Mouse (Mus musculus) fibroblast of lung, adult 2 months (primary cell): ENCODE data around the gene Olfr655.

Source experiments
- DNase-seq: peaks from one replicate; pipeline ENCODE4 v3.0.0-alpha.2; 2011; ENCODE audit warnings: low read depth

Gene Olfr655

GRCm38 (mm10) chr7:104601679-104602078 is at the start of gene Olfr655:
Olfr655 (minus strand) TSS chr7:104601779.
- DNase-seq = no peak

- no peak for DNase-seq
These were observed 45.4 kb upstream of the Olfr655 start, which contains the start of gene Olfr658 for GRCm38 (mm10) chr7:104646841-104647482. Olfr658 (minus strand) TSS chr7:104647305.

- no peak for DNase-seq
These were observed 22.9 kb upstream of the Olfr655 start, which contains the start of gene Olfr657 for GRCm38 (mm10) chr7:104624494-104624893. Olfr657 (plus strand) TSS chr7:104624794.

- no peak for DNase-seq
These were observed 12.1 kb upstream of the Olfr655 start, which contains the start of gene Olfr656 for GRCm38 (mm10) chr7:104613655-104614054. Olfr656 (plus strand) TSS chr7:104613955.

GRCm38 (mm10) chr7:104604727-104605126 is 3.1 kb upstream of the Olfr655 start:
- no peak for DNase-seq

- DNase-seq = no peak
These were observed 1.6 kb upstream of the Olfr655 start for GRCm38 (mm10) chr7:104603173-104603572.

- no peak for DNase-seq
These were observed 13.3 kb downstream of the Olfr655 start for GRCm38 (mm10) chr7:104588274-104588673.

- no peak for DNase-seq
These were observed 14.9 kb downstream of the Olfr655 start, which contains the start of gene Olfr654 for GRCm38 (mm10) chr7:104586725-104587124. Olfr654 (plus strand) TSS chr7:104587025.

GRCm38 (mm10) chr7:104581429-104581828 is 20.1 kb downstream of the Olfr655 start:
- no peak for DNase-seq

GRCm38 (mm10) chr7:104580846-104581245 is 20.7 kb downstream of the Olfr655 start:
- DNase-seq = no peak

GRCm38 (mm10) chr7:104577014-104577413 is 24.6 kb downstream of the Olfr655 start, which contains the start of gene Olfr653:
Olfr653 (plus strand) TSS chr7:104577314.
- DNase-seq = no peak

GRCm38 (mm10) chr7:104560601-104561000 is 41.0 kb downstream of the Olfr655 start, which contains the start of gene Olfr652:
Olfr652 (plus strand) TSS chr7:104560901.
- no peak for DNase-seq

- no peak for DNase-seq
These were observed 48.9 kb downstream of the Olfr655 start for GRCm38 (mm10) chr7:104552700-104553099.

- DNase-seq = no peak
These were observed 51.7 kb downstream of the Olfr655 start, which contains the start of gene Olfr651 for GRCm38 (mm10) chr7:104549833-104550232. Olfr651 (plus strand) TSS chr7:104550133.
